Mouse (Mus musculus) kidney, adult 2 months (tissue): Measurements from ENCODE around the gene Wwox.

Experiments used
- CTCF ChIP-seq: fragments of 200-500 bp; conservative IDR thresholded peaks from 2 replicates; pipeline ENCODE4 v1.5.1; 2011; ENCODE audit warnings: low read depth, mild to moderate bottlenecking, control low read depth, low read length, moderate library complexity, mixed read lengths; ENCODE audit not compliant: insufficient read depth, insufficient read length
- POLR2A ChIP-seq: fragments of 200-500 bp; IDR thresholded peaks from one replicate; pipeline ENCODE4 v1.6.1; 2011; ENCODE audit warnings: low read depth, low read length, control low read depth

DNA sequence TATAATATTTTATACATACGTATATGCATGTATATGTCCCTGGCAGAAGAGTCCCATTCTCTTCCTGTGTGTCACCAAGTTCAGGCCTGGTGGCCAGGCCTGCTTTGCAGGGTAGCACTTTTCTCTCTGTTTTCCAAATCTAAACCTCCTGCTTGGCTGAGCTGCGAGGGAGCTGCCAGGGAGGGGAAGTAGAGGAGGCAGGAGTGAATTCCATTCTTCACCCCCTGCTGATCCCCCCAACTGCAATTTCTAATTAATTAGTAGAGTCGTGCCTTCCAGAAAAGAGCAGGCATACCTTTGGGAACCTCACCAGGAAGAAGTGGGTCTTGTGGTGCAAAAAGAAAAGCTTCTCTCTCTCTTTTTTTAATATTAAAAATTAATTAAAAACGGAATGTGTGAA, 599.0 kb downstream of the Wwox start:
- no peak for TF ChIP-seq CTCF
- no peak for TF ChIP-seq POLR2A
